Mouse (Mus musculus) cerebellum, adult 11-12 months (tissue): ENCODE data around the gene Cox8a.

Experiments used
- DNase-seq: peaks from one replicate; pipeline ENCODE4 v3.0.0; 2022

Gene Cox8a

DNA sequence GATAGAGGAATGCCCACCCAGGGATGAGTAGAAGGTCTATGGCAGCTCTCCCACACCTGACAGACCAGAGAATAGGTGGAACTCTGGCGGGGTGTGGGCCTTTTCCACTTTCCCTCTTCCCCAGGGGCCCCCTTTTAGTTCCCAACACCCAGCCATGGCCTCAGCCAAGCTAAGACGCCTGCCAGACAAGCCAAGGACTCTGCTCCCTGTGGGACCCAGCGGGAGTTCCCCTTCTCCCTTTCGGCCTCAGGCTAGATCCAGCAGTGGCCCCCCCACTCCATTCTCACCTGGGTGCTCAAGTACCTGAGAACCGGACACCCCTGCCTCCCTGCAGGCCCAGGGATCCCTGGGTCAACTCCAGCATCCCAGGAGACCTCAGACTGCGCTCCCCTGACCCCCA lies 4.8 kb upstream of the Cox8a start:
- DNase-seq, result no peak

GRCm38 (mm10) chr19:7218753-7219152 lies 1.3 kb upstream of the Cox8a start:
- DNase-seq, result no peak

DNA sequence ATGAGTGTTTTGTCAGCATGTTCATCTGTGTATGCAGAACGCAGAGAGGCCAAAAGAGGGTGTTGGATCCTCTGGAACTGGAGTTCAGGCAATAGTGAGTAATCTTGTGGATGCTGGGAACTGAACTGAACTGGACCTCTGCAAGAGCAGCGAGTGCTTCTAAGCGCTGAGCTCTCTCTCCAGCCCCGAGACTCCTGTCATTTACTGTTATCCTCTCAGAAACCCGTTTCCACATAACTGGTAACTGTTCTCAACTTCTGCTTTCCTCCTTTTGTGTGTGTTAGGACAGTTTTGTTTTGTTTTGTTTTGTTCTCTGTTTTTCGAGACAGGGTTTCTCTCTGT lies 481 bp upstream of the Cox8a start:
- no peak for DNase-seq

DNA sequence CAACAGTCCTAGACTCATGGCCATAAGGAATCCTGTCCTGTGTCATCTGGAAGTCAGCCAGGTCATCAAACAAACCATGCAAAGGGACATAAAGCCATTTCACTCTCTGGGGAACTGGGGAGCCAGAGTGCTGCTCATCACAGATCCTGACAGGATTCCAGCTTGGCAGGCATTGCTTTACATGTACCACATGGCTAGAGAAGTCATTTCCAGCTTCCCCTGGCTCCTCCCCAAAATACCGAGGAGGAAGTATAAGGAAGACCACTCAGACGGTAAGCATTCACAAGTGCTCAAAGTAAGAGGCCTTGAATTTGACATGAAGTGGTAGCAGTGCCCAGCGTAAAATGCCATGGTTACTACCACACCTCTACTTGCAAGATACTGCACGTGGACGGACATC lies 2.9 kb downstream of the Cox8a start:
- peak; percentile 73 for DNase-seq

DNA sequence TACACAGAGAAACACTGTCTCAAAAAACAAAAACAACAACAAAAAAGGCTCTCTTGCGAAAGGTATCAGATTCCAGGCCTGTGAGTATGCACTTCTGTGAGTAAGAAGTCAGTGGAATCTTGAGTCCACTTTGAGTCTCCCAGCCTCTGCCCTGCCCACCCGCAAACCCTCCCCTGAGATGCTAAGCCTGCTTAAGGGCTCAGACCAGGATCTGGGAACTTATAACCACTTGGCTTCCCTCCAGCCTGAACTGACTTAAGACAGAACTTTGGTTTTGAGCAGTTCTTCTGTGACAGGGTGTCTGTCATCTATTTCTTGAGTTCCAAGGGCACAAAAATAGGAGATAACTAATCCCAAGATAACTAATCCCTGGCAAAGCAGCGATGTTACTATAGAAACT lies 4.4 kb downstream of the Cox8a start:
- no peak for DNase-seq

GRCm38 (mm10) chr19:7212216-7212615 lies 5.2 kb downstream of the Cox8a start:
- no peak for DNase-seq

- DNase-seq, result no peak
These were observed 7.3 kb downstream of the Cox8a start for GRCm38 (mm10) chr19:7209907-7210646.

DNA sequence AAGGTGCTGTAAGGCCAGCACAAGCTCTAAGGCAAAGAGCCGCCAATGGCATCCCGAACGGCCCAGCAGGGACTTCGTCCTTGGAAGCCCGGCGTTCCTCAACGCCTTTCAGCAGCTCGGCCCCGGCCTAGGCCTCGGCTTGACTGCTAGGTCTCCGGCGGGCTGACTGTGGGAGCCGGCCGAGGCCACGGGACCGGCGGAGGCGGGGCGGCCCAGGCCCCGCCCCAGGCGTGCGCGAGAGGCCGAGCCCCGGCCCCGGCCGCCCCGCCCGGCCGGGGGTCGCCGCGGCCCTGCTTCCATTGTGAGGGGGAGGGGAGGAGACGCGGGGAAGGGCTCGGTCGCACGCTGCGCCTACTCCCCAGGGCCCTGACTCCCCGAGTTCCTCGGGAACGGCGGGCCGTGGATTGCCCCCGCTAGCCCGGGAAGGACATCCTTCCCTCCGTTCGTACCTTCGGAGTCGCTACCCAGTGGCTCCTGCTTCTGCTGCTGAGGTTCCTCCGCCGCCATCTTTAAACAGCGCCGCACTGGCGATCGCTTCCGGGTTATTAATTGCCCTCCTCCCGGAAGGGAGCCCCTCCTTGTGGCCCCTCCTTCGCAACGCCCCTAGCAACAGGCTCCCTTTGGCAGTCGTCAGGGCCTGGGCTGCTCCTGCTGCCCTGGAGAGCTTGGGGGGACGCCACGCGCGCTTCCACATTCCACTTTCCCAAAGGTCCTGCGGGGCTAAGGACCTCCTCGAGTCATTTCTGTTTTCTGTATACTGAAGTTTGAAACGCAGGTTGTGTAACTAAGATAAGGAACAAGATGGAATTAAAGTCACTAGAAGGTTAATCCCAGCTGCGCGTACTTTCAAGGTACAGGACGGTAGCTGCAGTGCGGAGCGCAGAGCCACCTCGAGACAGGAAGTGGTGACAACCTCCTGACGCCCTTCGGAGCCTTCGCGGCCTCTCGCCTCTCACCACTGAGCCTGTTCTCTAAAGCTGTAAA lies 11.4 kb downstream of the Cox8a start, which contains the start of gene Otub1:
Gene Otub1 (minus strand): TSS at position 564 of the 984 bp plus-strand sequence.
- peak; percentile 92 for DNase-seq

GRCm38 (mm10) chr19:7205326-7205725 lies 12.1 kb downstream of the Cox8a start:
- DNase-seq, result no peak

GRCm38 (mm10) chr19:7204898-7205297 lies 12.5 kb downstream of the Cox8a start:
- no peak for DNase-seq

GRCm38 (mm10) chr19:7200427-7200826 lies 17.0 kb downstream of the Cox8a start:
- DNase-seq, result no peak

DNA sequence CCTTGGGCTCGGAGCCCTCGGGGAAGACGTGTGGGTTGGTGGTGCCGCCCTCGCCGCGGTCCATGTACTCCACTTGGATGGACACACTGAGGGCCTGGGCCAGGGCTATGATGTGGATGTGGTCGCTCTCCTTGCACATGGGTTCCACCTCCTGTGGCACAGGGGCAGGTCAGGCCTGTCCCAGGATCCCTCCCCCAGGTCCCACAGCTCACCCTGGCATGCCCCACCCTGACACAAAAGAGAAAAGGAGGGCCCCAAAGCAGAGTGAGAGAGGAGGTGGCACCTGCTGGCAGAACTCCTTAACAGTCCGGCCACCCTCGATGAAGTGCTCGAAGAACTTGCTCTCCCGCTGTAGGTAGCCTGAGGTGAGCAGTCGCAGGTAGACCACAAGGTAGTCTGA lies 18.3 kb downstream of the Cox8a start:
- DNase-seq, result no peak

GRCm38 (mm10) chr19:7197445-7197844 lies 20.0 kb downstream of the Cox8a start:
- DNase-seq, result no peak

GRCm38 (mm10) chr19:7196741-7197270 lies 20.6 kb downstream of the Cox8a start:
- no peak for DNase-seq

- DNase-seq, result peak; percentile 67
These were observed 21.3 kb downstream of the Cox8a start for GRCm38 (mm10) chr19:7195900-7196728.

- DNase-seq, result no peak
These were observed 24.9 kb downstream of the Cox8a start for GRCm38 (mm10) chr19:7192561-7192967.

GRCm38 (mm10) chr19:7191639-7192038 lies 25.8 kb downstream of the Cox8a start:
- DNase-seq, result no peak

- DNase-seq, result no peak
These were observed 26.4 kb downstream of the Cox8a start for GRCm38 (mm10) chr19:7190986-7191385.

GRCm38 (mm10) chr19:7189026-7189425 lies 28.4 kb downstream of the Cox8a start:
- DNase-seq, result no peak

GRCm38 (mm10) chr19:7187157-7187556 lies 30.3 kb downstream of the Cox8a start:
- DNase-seq, result no peak

- DNase-seq, result no peak
These were observed 31.6 kb downstream of the Cox8a start for GRCm38 (mm10) chr19:7185715-7186291.

- no peak for DNase-seq
These were observed 32.4 kb downstream of the Cox8a start for GRCm38 (mm10) chr19:7185059-7185458.
